In genomic region chr1:45672443-45673156, GRCm38 (mm10) we compare ENCODE assay signal across 8 mouse cellular contexts.
A peak's percentile ranks its signal among the peaks of the same experiment; 100 is the strongest.
DNase-seq lines count a peak whose midpoint lies in the region; ATAC-seq and TF ChIP-seq lines count a peak whose summit lies in the region.

No protein-coding gene starts in this region.

- H3K27ac ChIP-seq in ES-Bruce4 (ENCODE audit: insufficient read depth, low read length): no peak overlapping the region
- H3K27ac ChIP-seq in gastrocnemius, adult 2 months: peak overlapping the region; percentile 52
- H3K27ac ChIP-seq in intestine, embryonic 15.5 days: no peak overlapping the region
- no peak overlapping the region for H3K27ac ChIP-seq in midbrain, embryonic 14.5 days (replicated peaks; ENCODE audit: low read depth, low read length)

- H3K4me2 ChIP-seq in intestine, embryonic 15.5 days (replicated peaks): no peak overlapping the region
- H3K4me2 ChIP-seq in midbrain, embryonic 14.5 days (ENCODE audit: low read length): no peak overlapping the region

- no peaks in the 10 kb centered on the region for H3K27me3 ChIP-seq in ES-Bruce4 (ENCODE audit: control insufficient read depth, insufficient read depth, low read length, poor library complexity, severe bottlenecking)
- no peaks in the 10 kb centered on the region for H3K27me3 ChIP-seq in intestine, embryonic 15.5 days (replicated peaks)
- no peaks in the 10 kb centered on the region for H3K27me3 ChIP-seq in midbrain, embryonic 14.5 days (ENCODE audit: control insufficient read depth, insufficient read depth, low read length)

- intact Hi-C loops in gastrocnemius, adult 2 months (cut with DNase I): loop anchor here (5.0 kb wide), 1 partner anchor 95 kb away; no protein-coding TSS in a partner anchor

- TF ChIP-seq EP300 in ES-Bruce4 (IDR thresholded peaks at IDR 0.05; ENCODE audit: insufficient read depth, low read depth, low read length): no peak

- H3K9me3 ChIP-seq in ES-Bruce4 (replicated peaks; ENCODE audit: control insufficient read depth, insufficient read depth, low read length, poor library complexity, severe bottlenecking): no peaks in the 10 kb centered on the region
- no peaks in the 10 kb centered on the region for H3K9me3 ChIP-seq in intestine, embryonic 15.5 days
- no peaks in the 10 kb centered on the region for H3K9me3 ChIP-seq in midbrain, embryonic 14.5 days (ENCODE audit: control insufficient read depth, low read length)

- no peak for TF ChIP-seq POLR2A in ES-Bruce4 (IDR thresholded peaks at IDR 0.05; ENCODE audit: insufficient read depth, low read length)

- H3K36me3 ChIP-seq in ES-Bruce4 (ENCODE audit: control insufficient read depth, insufficient read depth, low read length, poor library complexity, severe bottlenecking): no peaks in the 10 kb centered on the region
- no peaks in the 10 kb centered on the region for H3K36me3 ChIP-seq in intestine, embryonic 15.5 days
- H3K36me3 ChIP-seq in midbrain, embryonic 14.5 days (ENCODE audit: control insufficient read depth, insufficient read depth, low read length): no peaks in the 10 kb centered on the region

- H3K4me1 ChIP-seq in ES-Bruce4 (ENCODE audit: control insufficient read depth, insufficient read depth, low read length): no peaks in the 10 kb centered on the region
- H3K4me1 ChIP-seq in intestine, embryonic 15.5 days (replicated peaks): no peaks in the 10 kb centered on the region
- no peaks in the 10 kb centered on the region for H3K4me1 ChIP-seq in midbrain, embryonic 14.5 days (ENCODE audit: control insufficient read depth, insufficient read depth, low read length)

- WGBS in intestine, embryonic 15.5 days: 35% methylated on average over 5 of the region's 5 CpGs
- 68% methylated on average over 5 of the region's 5 CpGs for WGBS in midbrain, embryonic 14.5 days

- H3K9ac ChIP-seq in ES-Bruce4 (ENCODE audit: low read depth, poor library complexity, severe bottlenecking): no peak overlapping the region
- no peak overlapping the region for H3K9ac ChIP-seq in intestine, embryonic 15.5 days
- H3K9ac ChIP-seq in midbrain, embryonic 14.5 days (replicated peaks; ENCODE audit: low read length): no peak overlapping the region

- peak; percentile 70 for DNase-seq in adrenal gland, postnatal 14 days
- peak; percentile 84 for DNase-seq in gastrocnemius, adult 2 months
- DNase-seq in left cerebral cortex, adult 8-10 months (ENCODE audit: low spot score in 2 of 2): peak; percentile 4 to 14
- peak; percentile 52 for DNase-seq in midbrain, embryonic 14.5 days
- peak; percentile 56 for DNase-seq in testis, postnatal 10 days (ENCODE audit: low spot score)

- TF ChIP-seq CTCF in ES-Bruce4 (IDR thresholded peaks at IDR 0.05; ENCODE audit: low read depth, low read length): peak; percentile 24
- TF ChIP-seq CTCF in gastrocnemius, adult 2 months (IDR thresholded peaks at IDR 0.05): peak; percentile 65

- peak; percentile 78 for ATAC-seq in intestine, embryonic 15.5 days
- no peak for ATAC-seq in midbrain, embryonic 14.5 days (ENCODE audit: low FRiP score, low TSS enrichment)
- no peak for ATAC-seq in activated CD4-positive, CD25-positive, alpha-beta regulatory T cell, adult 4 months

- no peak overlapping the region for H3K4me3 ChIP-seq in ES-Bruce4 (ENCODE audit: low read depth, low read length)
- no peak overlapping the region for H3K4me3 ChIP-seq in gastrocnemius, adult 2 months
- no peak overlapping the region for H3K4me3 ChIP-seq in intestine, embryonic 15.5 days (replicated peaks)
- H3K4me3 ChIP-seq in midbrain, embryonic 14.5 days (replicated peaks; ENCODE audit: low read depth, low read length): no peak overlapping the region

Comparison
In these comparisons a context has a peak if more than half of its experiments do, and no peak if none do; other contexts are left out.
1. DNase-seq: peak in every context shown above with its lines; median percentile 84 in gastrocnemius, adult 2 months; 70 in adrenal gland, postnatal 14 days; 56 in testis, postnatal 10 days; 52 in midbrain, embryonic 14.5 days; 9 in left cerebral cortex, adult 8-10 months.